Mouse (Mus musculus) kidney, adult 2 months (tissue): ENCODE results near the gene Tmem151b.

Experiments
- CTCF ChIP-seq: fragments of 200-500 bp; conservative IDR thresholded peaks from 2 replicates; pipeline ENCODE4 v1.5.1; 2011; ENCODE audit warnings: low read depth, mild to moderate bottlenecking, control low read depth, low read length, moderate library complexity, mixed read lengths; ENCODE audit not compliant: insufficient read depth, insufficient read length
- POLR2A ChIP-seq: fragments of 200-500 bp; IDR thresholded peaks from one replicate; pipeline ENCODE4 v1.6.1; 2011; ENCODE audit warnings: low read depth, low read length, control low read depth

GRCm38 (mm10) chr17:45505941-45506465 lies 43.5 kb downstream of the Tmem151b start:
- TF ChIP-seq CTCF (no peak), POLR2A (no peak)
